Mouse (Mus musculus): ENCODE measurements around the gene Gm17349. TPM values are rescaled to one million over a fixed set of nuclear protein-coding genes. Genes with fewer than 3 reads are reported as not detected.
"Not testable (repeated sequence)": the region's sequence is repeated elsewhere in the genome, so short reads cannot be mapped to it uniquely, and the experiment has no call there.

The Gm17349 gene
- total RNA-seq, 2 experiments from 2014 or later, result not detected

DNA sequence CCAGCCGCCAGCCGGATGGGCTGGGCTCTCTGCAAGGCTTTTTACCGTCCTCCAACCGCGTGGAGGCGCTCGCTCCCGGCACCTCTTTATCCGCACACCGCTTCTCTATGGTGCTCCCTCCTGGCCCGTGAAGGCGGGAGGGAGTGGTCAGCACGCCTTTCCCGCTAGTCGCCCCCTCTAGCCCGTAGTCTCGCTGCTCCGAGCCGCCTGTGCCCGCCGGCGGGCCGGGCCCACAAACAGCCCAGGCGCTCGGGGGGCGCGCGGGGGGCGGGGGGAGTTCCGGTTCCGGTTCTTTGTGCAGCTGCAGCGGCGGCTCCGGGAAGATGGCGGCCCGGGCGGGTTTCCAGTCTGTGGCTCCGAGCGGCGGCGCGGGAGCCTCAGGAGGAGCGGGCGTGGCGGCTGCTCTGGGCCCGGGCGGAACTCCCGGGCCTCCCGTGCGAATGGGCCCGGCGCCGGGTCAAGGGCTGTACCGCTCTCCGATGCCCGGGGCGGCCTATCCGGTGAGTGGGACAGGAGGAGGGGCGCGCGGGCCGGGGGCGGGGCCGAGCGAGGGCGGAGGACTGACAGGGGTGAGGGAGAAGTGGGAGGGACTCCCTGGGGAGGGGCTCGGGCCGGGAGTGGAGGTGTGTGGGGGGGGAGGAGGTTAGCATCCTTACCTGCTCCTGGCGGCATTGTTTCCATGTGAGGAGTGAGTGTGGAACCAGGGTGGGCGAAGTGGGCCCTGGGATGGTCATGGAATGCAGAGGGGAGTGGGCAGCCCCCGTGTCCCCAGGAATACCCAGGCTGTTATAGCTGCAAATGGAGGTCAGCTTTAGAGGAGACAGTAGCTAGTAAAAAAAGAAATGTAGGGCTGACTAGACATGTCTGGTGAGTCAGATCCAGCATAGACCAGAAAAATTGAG lies 3.0 kb downstream of the Gm17349 start, which contains the start of gene Smarcd1:
Gene Smarcd1, plus strand, starts transcription at position 131 of the 902 bp plus-strand sequence.
- peak; percentile 94 for ATAC-seq (replicated peaks; ENCODE audit: low FRiP score, poor library complexity, severe bottlenecking)

DNA sequence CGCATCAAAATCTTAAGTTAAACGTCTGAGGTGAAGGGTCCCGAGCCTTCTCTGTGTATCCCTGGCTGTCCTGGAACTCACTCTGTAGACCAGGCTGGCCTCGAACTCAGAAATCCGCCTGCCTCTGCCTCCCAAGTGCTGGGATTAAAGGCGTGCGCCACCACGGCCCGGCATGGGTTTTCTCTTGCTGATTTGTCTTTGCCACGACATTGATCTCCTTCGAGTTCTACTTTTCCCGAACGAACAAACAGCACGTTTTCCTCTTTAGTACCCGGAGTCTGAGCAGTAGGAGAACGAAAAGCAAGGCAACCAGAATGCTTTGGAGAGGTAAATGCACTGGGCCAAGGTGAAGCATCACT lies 3.7 kb downstream of the Gm17349 start:
- not testable (repeated sequence) for ATAC-seq (replicated peaks; ENCODE audit: low FRiP score, poor library complexity, severe bottlenecking)

DNA sequence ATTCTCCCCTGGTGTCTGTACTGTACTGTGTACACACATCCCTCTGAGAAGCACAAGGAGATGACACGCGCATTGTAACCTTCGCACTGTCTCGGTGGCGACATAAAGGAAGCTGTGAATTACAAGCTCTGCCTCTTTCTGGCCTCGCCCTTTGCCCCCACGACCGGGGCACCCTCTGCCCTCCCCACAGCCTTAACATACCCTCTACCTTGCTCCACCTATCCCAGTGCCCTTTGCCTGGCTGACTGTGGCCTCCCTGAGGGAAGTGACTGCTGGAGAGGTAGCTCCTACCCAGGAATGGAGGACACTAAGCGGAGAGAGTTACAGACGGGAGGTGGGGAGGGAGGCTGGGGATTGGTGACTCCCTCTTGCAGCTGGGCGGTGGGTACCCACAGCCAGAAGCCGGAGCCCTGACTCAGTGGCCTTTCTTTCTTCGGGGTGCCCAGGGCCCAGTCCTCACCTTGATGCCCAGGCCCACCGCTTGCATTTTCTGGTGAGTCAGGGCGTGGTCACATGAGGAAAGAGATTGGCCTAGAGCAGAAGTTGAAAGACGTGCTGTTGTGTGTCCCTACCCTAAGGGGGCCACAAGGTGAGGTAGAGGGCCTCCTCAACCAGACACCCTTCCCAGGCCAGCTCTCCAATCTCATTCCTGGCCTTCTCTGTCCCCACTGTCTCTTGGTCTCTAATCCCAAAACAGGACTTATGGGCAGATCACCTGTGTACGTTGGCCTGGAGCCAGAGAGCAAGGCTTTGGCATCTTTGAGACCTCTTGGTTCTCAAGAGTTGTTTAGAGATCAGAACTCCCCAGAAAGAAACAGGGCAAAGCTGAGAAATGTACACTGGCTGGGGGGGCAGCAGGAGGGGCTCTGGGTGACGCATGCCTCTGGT lies 4.8 kb downstream of the Gm17349 start:
- no peak for ATAC-seq (replicated peaks; ENCODE audit: low FRiP score, poor library complexity, severe bottlenecking)

DNA sequence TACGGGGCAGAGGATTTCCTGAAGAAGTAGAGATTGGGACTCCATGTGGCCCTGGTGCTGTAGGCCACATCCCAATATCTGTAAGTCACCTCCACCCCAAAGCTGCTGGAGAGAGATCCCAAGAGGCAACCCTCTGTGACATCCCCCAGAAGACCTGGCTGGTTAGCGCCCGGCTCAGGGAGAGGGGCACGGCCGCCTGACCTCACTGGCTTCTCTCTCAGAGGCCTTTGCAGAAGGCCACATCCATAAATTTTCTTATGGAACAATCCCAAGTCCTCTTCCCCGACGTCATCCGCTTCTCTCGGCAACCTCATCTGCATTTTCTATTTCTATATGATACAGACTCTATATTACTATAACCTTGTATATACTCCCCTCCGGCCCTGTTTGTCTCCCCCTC lies 5.6 kb downstream of the Gm17349 start:
- no peak for ATAC-seq (replicated peaks; ENCODE audit: low FRiP score, poor library complexity, severe bottlenecking)

DNA sequence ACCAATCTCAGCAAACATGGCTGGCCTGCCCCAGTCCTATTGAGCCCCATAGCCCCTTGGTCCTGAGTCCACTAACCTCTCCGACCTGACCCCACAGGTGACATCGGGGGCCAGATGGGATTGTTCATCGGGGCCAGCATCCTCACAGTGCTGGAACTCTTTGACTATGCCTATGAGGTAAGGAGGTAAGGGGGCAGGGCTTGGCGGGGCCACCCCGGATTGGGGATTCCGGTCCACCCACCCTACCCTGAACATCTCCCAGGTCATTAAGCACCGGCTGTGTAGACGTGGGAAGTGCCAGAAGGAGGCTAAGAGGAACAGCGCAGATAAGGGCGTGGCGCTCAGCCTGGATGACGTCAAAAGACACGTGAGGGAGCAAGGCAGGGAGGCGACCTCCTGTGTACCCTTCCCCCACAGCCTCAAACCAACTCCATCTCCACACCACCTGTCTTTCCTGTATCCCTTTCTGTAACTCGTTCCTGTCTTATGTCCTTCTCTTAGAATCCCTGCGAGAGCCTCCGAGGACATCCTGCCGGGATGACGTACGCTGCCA lies 6.7 kb downstream of the Gm17349 start:
- no peak for ATAC-seq (replicated peaks; ENCODE audit: low FRiP score, poor library complexity, severe bottlenecking)

DNA sequence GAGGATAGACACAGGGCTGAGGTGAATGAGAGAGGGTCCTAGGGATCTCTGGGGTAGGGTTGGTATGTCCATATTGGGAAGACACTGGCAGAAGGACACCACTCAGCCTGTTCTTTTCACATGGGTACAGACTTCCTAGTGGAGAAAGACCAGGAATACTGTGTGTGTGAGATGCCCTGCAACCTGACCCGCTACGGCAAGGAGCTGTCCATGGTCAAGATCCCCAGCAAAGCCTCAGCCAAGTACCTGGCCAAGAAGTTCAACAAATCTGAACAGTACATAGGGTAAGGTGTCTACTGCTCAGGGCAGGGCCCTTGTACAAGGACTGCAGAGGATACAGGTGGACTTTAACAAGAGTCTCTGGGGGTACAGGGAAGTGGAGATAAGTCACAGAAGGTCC lies 8.0 kb downstream of the Gm17349 start:
- no peak for ATAC-seq (replicated peaks; ENCODE audit: low FRiP score, poor library complexity, severe bottlenecking)

DNA sequence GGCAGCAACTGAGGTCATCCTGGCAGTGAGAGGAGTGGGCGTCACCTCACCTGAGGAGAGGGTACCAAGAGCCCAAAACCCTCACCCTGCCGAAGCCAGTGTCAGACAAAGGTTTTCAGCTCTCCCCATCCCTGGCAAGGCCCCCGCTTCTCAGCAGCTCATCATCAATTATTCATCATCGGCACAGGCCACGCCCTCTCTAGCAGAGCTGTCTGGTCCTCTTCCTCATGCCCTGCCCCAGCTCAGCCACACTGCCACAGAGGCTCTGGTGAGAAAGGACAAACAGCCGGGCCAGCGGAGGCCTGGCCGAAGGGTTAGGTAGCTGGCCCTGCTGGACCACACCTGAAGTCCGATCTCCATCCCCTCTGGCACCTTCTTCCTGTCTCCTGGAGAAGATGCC lies 13.3 kb downstream of the Gm17349 start:
- ATAC-seq (replicated peaks; ENCODE audit: low FRiP score, poor library complexity, severe bottlenecking), result no peak

DNA sequence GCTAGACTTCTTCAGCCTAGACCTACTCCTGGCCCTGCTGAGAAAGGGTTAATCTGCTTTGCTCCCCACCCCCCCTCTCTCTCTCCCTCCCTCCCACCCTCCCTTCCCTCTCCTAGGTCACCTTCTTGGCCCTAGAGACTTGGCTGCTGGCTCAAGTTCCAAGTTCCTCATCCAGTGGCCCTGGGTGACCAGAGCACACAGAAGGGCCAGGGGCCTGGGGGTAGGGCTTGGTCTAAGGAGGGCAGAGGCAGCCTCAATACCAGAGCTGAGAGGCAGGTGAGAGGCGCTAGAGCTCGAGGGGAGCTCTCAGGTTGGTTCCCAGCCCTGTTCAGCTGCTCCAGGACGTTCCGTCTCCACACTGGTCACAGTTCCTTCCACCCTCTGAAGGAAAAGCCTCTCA lies 14.4 kb downstream of the Gm17349 start:
- no peak for ATAC-seq (replicated peaks; ENCODE audit: low FRiP score, poor library complexity, severe bottlenecking)

DNA sequence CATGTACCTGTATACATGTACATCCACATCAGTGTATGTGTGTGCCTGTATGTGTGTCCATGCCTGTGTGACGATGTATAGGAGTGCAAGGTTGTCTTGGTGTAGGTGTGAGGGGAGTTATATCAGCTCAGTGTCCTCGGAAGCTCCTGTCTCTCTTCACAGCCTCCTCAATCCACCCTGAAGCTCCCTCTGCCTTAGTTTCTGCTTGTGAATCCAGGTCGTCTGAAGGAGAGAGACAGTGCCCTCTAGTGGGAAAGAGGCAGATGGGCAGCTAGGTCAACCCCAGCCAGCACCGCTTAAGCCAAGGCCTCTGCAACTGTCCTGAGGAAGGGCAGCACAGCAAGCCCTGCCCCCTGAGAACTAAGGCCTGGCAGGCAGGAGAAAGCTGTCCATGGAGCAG lies 16.6 kb downstream of the Gm17349 start:
- peak; percentile 75 for ATAC-seq (replicated peaks; ENCODE audit: low FRiP score, poor library complexity, severe bottlenecking)

DNA sequence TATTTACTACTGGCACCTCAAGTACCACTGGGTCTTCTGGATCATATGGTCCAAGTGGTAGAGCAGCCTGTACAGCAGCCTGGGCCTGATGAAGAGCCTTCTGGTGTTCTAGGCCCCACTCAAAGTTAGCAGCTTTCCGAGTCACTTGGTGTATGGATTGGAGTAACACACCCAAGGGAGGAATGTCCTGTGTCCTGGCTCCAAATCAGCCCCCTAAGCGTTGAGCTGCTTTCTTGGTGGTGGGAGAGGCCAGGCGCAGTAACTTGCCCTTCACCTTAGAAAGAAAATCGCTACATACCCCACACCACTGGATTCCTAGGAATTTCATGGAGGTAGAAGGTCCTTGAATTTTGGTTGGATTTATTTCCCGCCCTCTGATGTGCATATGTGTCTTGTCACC lies 21.1 kb downstream of the Gm17349 start:
- no peak for ATAC-seq (replicated peaks; ENCODE audit: low FRiP score, poor library complexity, severe bottlenecking)

DNA sequence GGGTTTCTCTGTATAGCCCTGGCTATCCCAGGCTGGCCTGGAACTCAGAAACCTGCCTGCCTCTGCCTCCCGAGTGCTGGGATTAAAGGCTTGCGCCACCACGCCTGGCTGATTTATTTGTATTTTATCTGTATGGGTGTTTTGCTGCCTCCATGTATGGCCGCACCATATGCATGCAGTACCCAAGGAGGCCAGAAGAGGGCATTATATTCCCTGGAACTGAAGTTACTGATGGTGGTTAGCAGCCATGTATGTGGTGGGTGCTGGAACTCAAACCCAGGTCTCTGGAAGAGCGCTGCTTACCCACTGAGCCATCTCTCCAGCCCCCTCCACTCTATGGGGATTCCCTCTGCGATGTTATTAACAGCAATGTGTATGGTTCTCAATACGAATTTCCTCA lies 22.4 kb downstream of the Gm17349 start:
- ATAC-seq (replicated peaks; ENCODE audit: low FRiP score, poor library complexity, severe bottlenecking), result peak; percentile 65

DNA sequence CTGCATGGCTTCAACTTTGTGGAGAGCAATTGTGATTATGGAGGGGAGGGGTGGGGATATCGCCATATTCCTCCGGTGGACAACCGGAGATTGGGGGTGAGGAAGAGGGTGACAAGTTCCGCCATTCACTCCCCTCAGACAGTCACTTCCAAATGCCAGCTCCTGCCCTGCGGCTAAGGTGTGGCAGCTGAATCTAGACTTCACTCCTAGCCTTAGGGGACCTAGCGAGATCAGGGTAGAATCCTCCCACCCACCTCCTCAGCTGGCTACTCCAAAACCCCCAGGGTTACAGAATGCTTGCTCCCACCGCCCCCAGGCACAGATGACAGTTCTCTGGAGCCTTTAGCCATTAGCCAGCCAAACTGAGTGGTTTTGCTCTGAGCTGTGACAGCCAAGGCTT lies 26.3 kb downstream of the Gm17349 start:
- ATAC-seq (replicated peaks; ENCODE audit: low FRiP score, poor library complexity, severe bottlenecking), result no peak

DNA sequence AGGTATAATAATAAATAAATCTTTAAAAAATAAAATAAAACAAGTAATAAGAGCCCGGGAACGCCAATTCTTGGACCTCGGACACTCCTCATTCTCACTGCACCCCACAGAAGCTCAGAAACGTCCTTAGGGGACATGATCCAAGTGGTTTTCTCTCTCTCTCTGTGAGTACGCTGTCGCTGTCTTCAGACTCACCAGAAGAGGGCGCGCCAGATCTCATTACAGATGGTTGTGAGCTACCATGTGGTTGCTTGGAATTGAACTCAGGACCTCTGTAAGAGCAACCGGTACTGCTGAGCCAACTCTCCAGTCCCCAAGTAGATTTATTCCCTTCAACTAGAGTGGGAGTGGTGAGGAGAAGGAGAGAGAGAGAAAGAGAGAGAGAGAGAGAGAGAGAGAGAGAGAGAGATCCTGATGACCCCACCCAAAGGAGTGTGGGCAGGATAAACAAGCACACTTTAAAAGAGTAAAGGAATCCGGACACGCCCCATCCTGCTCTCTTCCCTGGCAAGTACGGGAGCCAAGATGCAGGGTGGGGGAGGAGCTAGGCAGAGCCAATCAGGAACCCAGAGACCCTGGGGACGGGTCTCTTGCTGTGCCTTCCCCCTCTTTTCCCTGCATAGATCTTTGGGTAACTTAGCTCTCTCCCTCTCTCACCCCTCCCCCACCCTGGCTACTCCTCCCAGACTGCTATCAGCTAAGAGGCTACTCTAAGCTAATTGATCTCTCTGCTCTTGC lies 27.1 kb downstream of the Gm17349 start:
- no peak for ATAC-seq (replicated peaks; ENCODE audit: low FRiP score, poor library complexity, severe bottlenecking)

DNA sequence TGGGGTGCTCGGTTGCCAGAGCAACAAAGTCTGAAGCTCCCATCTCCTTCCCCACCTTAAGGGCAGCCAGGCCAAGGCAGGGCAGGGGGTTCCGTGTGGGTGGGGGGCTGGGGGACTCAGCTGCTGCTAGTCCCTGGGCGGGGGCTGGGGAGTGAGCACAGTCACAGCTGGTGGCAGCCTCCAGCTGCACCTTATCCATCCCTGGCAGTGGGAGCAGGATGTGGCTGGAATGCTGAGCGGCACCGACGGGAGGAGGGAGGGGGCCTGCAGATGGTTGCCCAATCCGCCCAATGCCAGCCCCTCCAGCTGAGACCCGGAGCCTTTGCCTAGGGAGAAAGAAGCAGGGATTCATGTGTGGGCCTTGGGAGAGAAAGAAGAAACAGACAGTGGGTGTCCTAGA lies 28.2 kb downstream of the Gm17349 start:
- no peak for ATAC-seq (replicated peaks; ENCODE audit: low FRiP score, poor library complexity, severe bottlenecking)

DNA sequence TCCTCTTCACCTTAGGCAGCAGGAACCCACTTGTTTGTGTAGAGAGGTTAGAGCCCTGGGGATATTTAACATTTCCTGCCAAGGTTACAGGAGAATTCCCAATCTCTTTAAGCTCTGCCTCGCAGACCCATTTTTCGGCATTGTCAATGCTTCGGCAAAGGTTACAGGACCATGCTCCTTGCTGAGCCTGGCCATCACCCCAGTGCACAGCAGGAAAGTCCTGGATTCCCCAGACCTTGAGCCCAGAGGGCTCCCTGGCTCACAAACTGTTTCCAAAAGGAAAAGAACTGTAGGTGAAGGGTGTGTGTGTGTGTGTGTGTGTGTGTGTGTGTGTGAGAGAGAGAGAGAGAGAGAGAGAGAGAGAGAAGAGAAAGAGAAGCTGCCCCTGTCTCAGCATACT lies 30.4 kb downstream of the Gm17349 start:
- ATAC-seq (replicated peaks; ENCODE audit: low FRiP score, poor library complexity, severe bottlenecking), result no peak

DNA sequence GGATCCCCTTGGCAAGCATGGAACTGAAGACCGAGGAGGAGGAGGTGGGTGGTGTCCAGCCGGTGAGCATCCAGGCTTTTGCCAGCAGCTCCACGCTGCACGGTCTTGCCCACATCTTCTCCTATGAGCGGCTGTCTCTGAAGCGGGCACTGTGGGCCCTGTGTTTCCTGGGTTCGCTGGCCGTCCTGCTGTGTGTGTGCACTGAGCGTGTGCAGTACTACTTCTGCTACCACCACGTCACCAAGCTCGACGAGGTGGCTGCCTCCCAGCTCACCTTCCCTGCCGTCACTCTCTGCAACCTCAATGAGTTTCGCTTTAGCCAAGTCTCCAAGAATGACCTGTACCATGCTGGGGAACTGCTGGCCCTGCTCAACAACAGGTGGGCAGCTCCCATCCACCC lies 33.5 kb downstream of the Gm17349 start:
- no peak for ATAC-seq (replicated peaks; ENCODE audit: low FRiP score, poor library complexity, severe bottlenecking)

DNA sequence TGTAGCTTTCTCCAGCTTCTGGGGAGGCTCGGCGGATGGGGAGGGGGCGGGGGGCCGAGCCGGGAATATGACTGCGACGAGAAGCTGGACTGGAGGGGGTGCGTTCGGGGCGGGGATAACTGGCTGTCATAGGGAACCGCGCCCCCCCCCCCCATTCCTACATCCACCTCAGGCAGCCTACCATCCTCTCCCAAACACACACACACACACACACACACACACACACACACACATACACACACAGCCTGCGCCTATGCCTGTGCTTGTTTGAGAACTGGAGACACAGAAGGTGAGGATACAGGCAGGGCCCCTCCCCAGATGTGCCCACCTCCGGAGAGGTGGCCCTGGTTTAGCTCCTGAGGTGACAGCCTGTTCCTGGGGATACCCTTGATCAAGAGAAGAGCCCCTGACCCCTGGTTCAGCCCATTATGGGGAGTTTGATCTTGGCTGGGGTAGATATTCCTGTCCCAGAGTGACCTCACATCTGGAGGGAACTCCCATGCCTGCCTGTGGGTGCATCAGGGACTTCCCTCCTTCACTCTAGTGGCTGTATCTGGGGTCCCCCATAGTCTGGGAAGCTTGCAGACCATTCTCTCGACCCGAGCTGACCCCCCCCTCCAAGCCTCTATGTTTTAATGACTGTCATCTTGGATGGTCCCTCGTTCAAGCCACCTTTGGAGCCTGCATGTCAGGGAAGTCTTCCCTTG lies 34.2 kb downstream of the Gm17349 start:
- no peak for ATAC-seq (replicated peaks; ENCODE audit: low FRiP score, poor library complexity, severe bottlenecking)

DNA sequence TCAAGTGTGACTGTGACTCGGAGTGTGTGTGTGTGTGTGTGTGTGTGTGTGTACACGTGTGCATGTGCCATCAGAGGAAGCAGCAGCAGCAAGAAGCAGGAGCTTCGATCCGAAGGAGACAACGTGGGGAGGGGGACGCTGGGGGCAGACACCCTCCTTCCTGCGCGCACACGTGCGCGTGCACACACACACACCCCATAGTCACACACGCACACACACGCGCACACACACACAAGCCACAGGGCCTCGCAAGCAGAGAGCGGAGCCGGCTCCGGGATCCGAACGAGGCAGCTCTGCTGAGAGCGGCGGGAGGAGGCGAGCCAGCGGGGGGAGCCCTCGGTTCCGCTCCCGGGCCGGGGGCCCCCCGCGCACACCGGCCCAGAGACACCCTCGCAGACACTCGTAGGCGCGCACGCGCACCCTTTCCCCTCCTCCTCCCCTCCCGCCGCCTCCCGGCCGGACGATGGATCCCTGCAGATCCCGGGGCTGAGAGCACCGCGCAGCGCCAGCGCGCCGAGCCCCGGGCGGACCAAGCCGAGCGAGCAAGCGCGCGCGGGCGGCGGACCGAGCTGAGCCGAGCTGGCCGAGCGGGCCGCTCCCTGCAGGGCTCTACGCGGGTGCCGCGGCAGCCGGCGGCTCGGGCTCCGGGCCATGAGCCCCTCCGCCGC lies 35.0 kb downstream of the Gm17349 start, which contains the start of gene Asic1:
Gene Asic1, plus strand, starts transcription at position 215 of the 668 bp plus-strand sequence.
- no peak for ATAC-seq (replicated peaks; ENCODE audit: low FRiP score, poor library complexity, severe bottlenecking)

DNA sequence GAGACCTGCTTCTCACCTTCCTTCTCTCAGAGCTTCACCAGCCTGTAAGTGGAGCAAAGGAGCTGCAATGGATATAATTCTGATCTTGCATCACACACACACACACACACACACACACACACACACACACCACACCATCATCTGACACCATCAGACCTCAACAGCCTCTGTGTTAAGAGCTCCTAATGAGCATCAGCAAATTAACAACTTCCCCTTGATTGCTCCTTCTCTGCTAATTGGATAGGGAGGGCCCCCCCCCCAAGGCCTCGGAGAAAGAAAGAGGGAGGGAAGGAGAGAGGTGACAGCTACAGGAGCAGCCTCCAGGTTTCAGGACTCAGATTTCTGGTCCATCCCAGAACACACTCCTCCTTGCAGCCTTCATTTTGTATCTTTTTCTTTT lies 35.9 kb downstream of the Gm17349 start:
- no peak for ATAC-seq (replicated peaks; ENCODE audit: low FRiP score, poor library complexity, severe bottlenecking)

Measured in erythroid progenitor cell, adult 5-6 weeks (primary cell).